Mouse (Mus musculus) CH12.LX (cell line): ENCODE results near the gene Gm44965. TPM values are rescaled to one million over a fixed set of nuclear protein-coding genes. Genes with fewer than 3 reads are reported as not detected.

Experiments
- DNase-seq: peaks from one replicate; pipeline ENCODE4 v3.0.0-alpha.2; 2013; ENCODE audit errors: extremely low read depth
- H3K27ac ChIP-seq: 2 replicates; pipeline ENCODE4 v1.5.1; 2012; ENCODE audit warnings: low read depth, mild to moderate bottlenecking, control low read depth, moderate library complexity; ENCODE audit not compliant: insufficient read depth
- H3K27me3 ChIP-seq: replicated peaks from 2 replicates; pipeline ENCODE3; 2012; ENCODE audit warnings: inconsistent platforms
- H3K36me3 ChIP-seq, 2 experiments: replicated peaks in 1 of 2; 2 replicates each; pipeline versions ENCODE3 to v1.6.1; 2012; ENCODE audit warnings: inconsistent platforms in 1 of 2, low read length in 1 of 2, mild to moderate bottlenecking in 1 of 2, mixed read lengths in 1 of 2, moderate library complexity in 1 of 2; ENCODE audit not compliant: control insufficient read depth in 1 of 2, insufficient read depth in 1 of 2
- H3K4me1 ChIP-seq, 2 experiments: 2 replicates each; pipeline ENCODE4 v1.6.1; 2012; ENCODE audit warnings: inconsistent platforms in 1 of 2, moderate library complexity in 1 of 2; ENCODE audit not compliant: insufficient read depth in 2 of 2, control insufficient read depth in 1 of 2
- H3K4me2 ChIP-seq: 2 replicates; pipeline ENCODE4 v1.6.1; 2012; ENCODE audit warnings: low read depth, mild to moderate bottlenecking, control low read depth; ENCODE audit not compliant: poor library complexity, insufficient read depth, severe bottlenecking
- H3K4me3 ChIP-seq, 3 experiments: fragments of 150-350 bp in 1 of 3; sonication (generic) in 1 of 3; replicated peaks in 1 of 3; 2 replicates each; pipeline versions ENCODE3 to v1.5.1; 2011 to 2012; ENCODE audit warnings: low read depth in 2 of 3, low read length in 2 of 3, mild to moderate bottlenecking in 2 of 3, moderate library complexity in 2 of 3, control low read depth in 1 of 3, improper control_type of control experiment in 1 of 3, inconsistent platforms in 1 of 3, mixed read lengths in 1 of 3; ENCODE audit not compliant: poor library complexity in 1 of 3
- H3K79me2 ChIP-seq: replicated peaks from 2 replicates; pipeline ENCODE4 v1.6.1; 2012; ENCODE audit warnings: mild to moderate bottlenecking, moderate library complexity; ENCODE audit not compliant: control insufficient read depth, poor library complexity, insufficient read depth, severe bottlenecking; ENCODE audit errors: extremely low read depth
- H3K9ac ChIP-seq: 2 replicates; pipeline ENCODE4 v1.6.1; 2012; ENCODE audit warnings: low read depth, mild to moderate bottlenecking, control low read depth, moderate library complexity; ENCODE audit not compliant: insufficient read depth
- H3K9me3 ChIP-seq: replicated peaks from 2 replicates; pipeline ENCODE3; 2012; ENCODE audit warnings: low read length, inconsistent platforms, mixed read lengths
- BHLHE40 ChIP-seq: IDR thresholded peaks from 2 replicates; pipeline ENCODE4 v1.6.1; 2011; ENCODE audit warnings: mild to moderate bottlenecking, low read depth, low read length, improper control_type of control experiment
- CHD2 ChIP-seq: IDR thresholded peaks from 2 replicates; pipeline ENCODE4 v1.6.1; 2011; ENCODE audit warnings: low read length, improper control_type of control experiment
- CTCF ChIP-seq, 2 experiments: IDR thresholded peaks in 1 of 2; conservative IDR thresholded peaks in 1 of 2; 2 replicates each; pipeline ENCODE4 v1.5.1; 2011 to 2012; ENCODE audit warnings: low read depth in 2 of 2, low read length in 2 of 2, improper control_type of control experiment in 1 of 2, inconsistent platforms in 1 of 2, mild to moderate bottlenecking in 1 of 2, moderate library complexity in 1 of 2
- E2F4 ChIP-seq: IDR thresholded peaks from 2 replicates; pipeline ENCODE4 v1.6.1; 2011; ENCODE audit warnings: low read depth, low read length, improper control_type of control experiment; ENCODE audit not compliant: insufficient replicate concordance
- ETS1 ChIP-seq: conservative IDR thresholded peaks from 2 replicates; pipeline ENCODE4 v1.6.1; 2012; ENCODE audit warnings: low read depth, mild to moderate bottlenecking, inconsistent platforms, low read length, improper control_type of control experiment, moderate library complexity
- HCFC1 ChIP-seq: IDR thresholded peaks from 2 replicates; pipeline ENCODE4 v1.6.1; 2012; ENCODE audit warnings: low read depth, mild to moderate bottlenecking, inconsistent platforms, low read length, improper control_type of control experiment
- KAT2A ChIP-seq: IDR thresholded peaks from 2 replicates; pipeline ENCODE4 v1.6.1; 2012; ENCODE audit warnings: low read length, improper control_type of control experiment, inconsistent platforms; ENCODE audit not compliant: insufficient replicate concordance
- MAZ ChIP-seq: IDR thresholded peaks from 2 replicates; pipeline ENCODE4 v1.6.1; 2012; ENCODE audit warnings: low read depth, mild to moderate bottlenecking, inconsistent platforms, low read length, improper control_type of control experiment, moderate library complexity
- MEF2A ChIP-seq: IDR thresholded peaks from 2 replicates; pipeline ENCODE4 v1.6.1; 2014; ENCODE audit warnings: low read depth, mild to moderate bottlenecking, inconsistent platforms, low read length, improper control_type of control experiment, borderline replicate concordance
- NELFE ChIP-seq: IDR thresholded peaks from 2 replicates; pipeline ENCODE4 v1.6.1; 2011; ENCODE audit warnings: low read depth, low read length, improper control_type of control experiment
- POLR2A ChIP-seq: IDR thresholded peaks from 2 replicates; pipeline ENCODE4 v1.6.1; 2011; ENCODE audit warnings: low read depth, mild to moderate bottlenecking, improper control_type of control experiment, low read length
- POLR2AphosphoS2 ChIP-seq: IDR thresholded peaks from 2 replicates; pipeline ENCODE4 v1.6.1; 2011; ENCODE audit warnings: low read depth, low read length, improper control_type of control experiment
- TBP ChIP-seq: conservative IDR thresholded peaks from 2 replicates; pipeline ENCODE4 v1.6.1; 2011; ENCODE audit warnings: low read depth, low read length, improper control_type of control experiment
- TCF12 ChIP-seq: IDR thresholded peaks from 2 replicates; pipeline ENCODE4 v1.6.1; 2014; ENCODE audit warnings: low read depth, mild to moderate bottlenecking, inconsistent platforms, low read length, improper control_type of control experiment
- ZKSCAN1 ChIP-seq: IDR thresholded peaks from 2 replicates; pipeline ENCODE4 v1.6.1; 2012; ENCODE audit warnings: low read depth, inconsistent platforms, low read length, improper control_type of control experiment, borderline replicate concordance
- ZNF384 ChIP-seq: IDR thresholded peaks from 2 replicates; pipeline ENCODE4 v1.6.1; 2012; ENCODE audit warnings: low read depth, low read length, improper control_type of control experiment, inconsistent platforms
- dilution Hi-C: fragments of 300-500 bp; cut with MboI; formaldehyde crosslinking; loops from 2 replicates; pipeline ENCODE4 v1.14.3; 2020; ENCODE audit warnings: low sequenced_read_pairs; ENCODE audit not compliant: extremely low pct_unique_long_range_greater_than_20kb, extremely low pct_ligation_motif_present
- in situ Hi-C: fragments of 300-500 bp; cut with MboI; formaldehyde crosslinking; loops from 3 replicates; pipeline ENCODE4 v1.14.3; 2019; ENCODE audit warnings: low sequenced_read_pairs, low pct_ligation_motif_present, low pct_unique_long_range_greater_than_20kb, mixed read lengths
- polyA plus RNA-seq: library from polyadenylated mRNA; unstranded; fragments of >175 nt; gene quantifications from 2 replicates; pipeline ENCODE4 v1.2.1, GENCODE M21; 2012; ENCODE audit warnings: low read depth; ENCODE audit not compliant: insufficient read length
- total RNA-seq, 2 experiments: library from RNA; depleted of rRNA; stranded (reverse); fragments of 300-350 nt in 1 of 2; fragments of >200 nt in 1 of 2; gene quantifications; 2 replicates each; pipeline ENCODE4 v1.2.3; 2012 to 2014

The Gm44965 gene
- total and polyA plus RNA-seq, 3 experiments, result not detected

- peaks cover 2% of the 10 kb centered on the region for H3K27me3 ChIP-seq
- H3K79me2 ChIP-seq, result peaks cover 3% of the 10 kb centered on the region; the same call in 1 of the 2 replicates
- H3K27ac ChIP-seq, result no peak within 1 kb of the TSS
- H3K36me3 ChIP-seq, result no peaks in the 10 kb centered on the region
- no peak for DNase-seq
- in situ Hi-C loops, result no loop called here
- no peak within 1 kb of the TSS for H3K4me3 ChIP-seq
- H3K4me1 ChIP-seq, result peaks cover 0 to 7% of the 10 kb centered on the region in 2 experiments; a peak in 2 of 4 replicates
- no peak within 1 kb of the TSS for H3K9ac ChIP-seq
- TF ChIP-seq HCFC1 (no peak), KAT2A (no peak), E2F4 (no peak), CHD2 (no peak), BHLHE40 (no peak), MEF2A (no peak), POLR2AphosphoS2 (no peak), ZKSCAN1 (no peak), TCF12 (no peak), TBP (no peak)
- TF ChIP-seq, all 38 proteins: peak for 0
- dilution Hi-C loops, result no loop called here
- Histone ChIP-seq H3K9me3 (peaks cover 3% of the 10 kb centered on the region), H3K4me2 (no peak within 1 kb of the TSS)
Observed at GRCm38 (mm10) chr6:48589194-48589750, 4.5 kb upstream of the Gm44965 start, which contains the start of gene Gm45021. TSS of gene Gm45021 (plus strand) at chr6:48589610.

GRCm38 (mm10) chr6:48591221-48591845 lies 2.4 kb upstream of the Gm44965 start:
- Histone ChIP-seq H3K27me3 (peaks cover 2% of the 10 kb centered on the region), H3K36me3 (peaks cover 4 to 9% of the 10 kb centered on the region in 2 experiments), H3K4me1 (peaks cover 3 to 18% of the 10 kb centered on the region in 2 experiments; a peak in 3 of 4 replicates), H3K79me2 (peaks cover 20% of the 10 kb centered on the region), H3K9ac (no peak overlapping the region), H3K4me2 (no peak overlapping the region), H3K4me3 (no peak overlapping the region), H3K9me3 (peaks cover under 1% of the 10 kb centered on the region), H3K27ac (no peak overlapping the region)
- in situ Hi-C loops (no loop called here), dilution Hi-C loops (no loop called here)
- DNase-seq, result no peak
- TF ChIP-seq ZKSCAN1, result no peak
- no peak for TF ChIP-seq HCFC1
- TF ChIP-seq POLR2A, result no peak
- TF ChIP-seq MAZ, result no peak
- TF ChIP-seq CTCF (conservative IDR thresholded peaks at IDR 0.05 in 1 of 2, IDR thresholded peaks at IDR 0.05 in 1 of 2; ENCODE audit: low read depth in 2 of 2, low read length in 2 of 2), result no peak
- no peak for TF ChIP-seq ZNF384
- TF ChIP-seq ETS1, result no peak
- TF ChIP-seq BHLHE40, result no peak
- TF ChIP-seq NELFE, result no peak
